Mouse (Mus musculus): ENCODE measurements at regions not wholly inside any gene's neighbourhood (a gene's known extent, or its start where the extent isn't known, plus 50 kb on each side); places are given as distances from the start of the nearest gene placed in this dataset.

DNA sequence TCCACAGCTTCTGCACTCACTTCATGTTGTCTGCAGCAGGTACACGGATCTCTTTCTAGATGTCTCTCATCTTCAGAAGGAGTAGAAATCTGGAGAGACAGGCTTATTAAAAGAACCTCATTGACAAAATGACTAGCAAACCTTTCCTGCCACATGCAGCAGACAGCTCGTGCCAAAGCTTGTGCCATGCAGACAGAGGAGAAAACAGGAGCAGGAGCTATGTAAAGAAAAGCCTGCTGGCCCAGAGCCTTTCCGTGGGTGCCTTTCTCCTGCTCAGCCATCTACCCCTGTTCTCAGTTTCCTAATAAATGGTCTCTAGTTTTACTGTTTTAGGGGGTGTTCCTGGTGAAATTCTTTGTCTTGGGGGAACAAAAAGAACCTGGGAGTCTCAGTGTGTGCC lies 254.9 kb upstream of the Sox11 start:
- H3K4me2 ChIP-seq (replicated peaks; ENCODE audit: low read depth, low read length, severe bottlenecking), result no peak overlapping the region
- WGBS, result 45% methylated on average over 3 of the region's 3 CpGs
- ATAC-seq (ENCODE audit: low FRiP score, low read depth), result no peak

DNA sequence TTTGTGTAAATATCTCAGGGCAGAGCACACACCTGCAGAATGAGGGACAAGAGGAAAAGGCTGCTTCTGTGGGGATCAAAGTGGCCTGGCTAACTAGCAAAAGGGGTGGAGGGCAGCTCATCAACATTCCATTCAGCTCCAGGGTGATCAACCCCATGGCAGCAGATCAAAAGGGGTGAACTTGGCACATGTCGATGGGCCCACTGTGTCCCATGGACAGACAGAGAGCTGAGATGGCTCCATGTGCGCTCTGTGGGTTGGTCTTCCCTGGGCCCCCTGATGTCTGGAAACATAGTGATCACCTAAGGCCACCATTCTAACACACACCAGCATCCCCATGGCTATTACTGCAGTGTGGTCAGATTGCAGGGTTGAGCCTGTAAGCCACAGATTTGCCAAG lies 253.2 kb upstream of the Sox11 start:
- Histone ChIP-seq H3K4me1 (ENCODE audit: control insufficient read depth, insufficient read depth, low read length) (0 out of 2 replicates have a peak, but pooled peaks cover 5% of the 10 kb centered on the region), H3K27ac (replicated peaks; ENCODE audit: low read depth, low read length) (no peak overlapping the region), H3K9me3 (ENCODE audit: control insufficient read depth, low read length) (no peaks in the 10 kb centered on the region), H3K27me3 (ENCODE audit: control insufficient read depth, insufficient read depth, low read length) (no peaks in the 10 kb centered on the region), H3K4me2 (replicated peaks; ENCODE audit: low read depth, low read length, severe bottlenecking) (no peak overlapping the region), H3K9ac (ENCODE audit: low read depth, low read length, severe bottlenecking) (no peak overlapping the region), H3K4me3 (replicated peaks; ENCODE audit: low read length) (no peak overlapping the region), H3K36me3 (ENCODE audit: control insufficient read depth, insufficient read depth, low read length) (no peaks in the 10 kb centered on the region)
- ATAC-seq (ENCODE audit: low FRiP score, low read depth), result no peak
- no peak for TF ChIP-seq POLR2A (IDR thresholded peaks at IDR 0.05; ENCODE audit: borderline replicate concordance, extremely low read depth, insufficient read depth, insufficient read length)
- 69% methylated on average over 2 of the region's 2 CpGs for WGBS
- no peak for DNase-seq (ENCODE audit: low spot score)

More for the DNA sequence above, 254.9 kb upstream of the Sox11 start:
- Histone ChIP-seq H3K27ac (replicated peaks; ENCODE audit: low read depth, low read length) (no peak overlapping the region), H3K4me1 (ENCODE audit: control insufficient read depth, insufficient read depth, low read length) (0 out of 2 replicates have a peak, but pooled peaks cover 5% of the 10 kb centered on the region), H3K36me3 (ENCODE audit: control insufficient read depth, insufficient read depth, low read length) (no peaks in the 10 kb centered on the region), H3K27me3 (ENCODE audit: control insufficient read depth, insufficient read depth, low read length) (no peaks in the 10 kb centered on the region), H3K4me3 (replicated peaks; ENCODE audit: low read length) (no peak overlapping the region), H3K9ac (ENCODE audit: low read depth, low read length, severe bottlenecking) (no peak overlapping the region), H3K9me3 (ENCODE audit: control insufficient read depth, low read length) (no peaks in the 10 kb centered on the region)
- DNase-seq (ENCODE audit: low spot score), result no peak
- no peak for TF ChIP-seq POLR2A (IDR thresholded peaks at IDR 0.05; ENCODE audit: borderline replicate concordance, extremely low read depth, insufficient read depth, insufficient read length)

DNA sequence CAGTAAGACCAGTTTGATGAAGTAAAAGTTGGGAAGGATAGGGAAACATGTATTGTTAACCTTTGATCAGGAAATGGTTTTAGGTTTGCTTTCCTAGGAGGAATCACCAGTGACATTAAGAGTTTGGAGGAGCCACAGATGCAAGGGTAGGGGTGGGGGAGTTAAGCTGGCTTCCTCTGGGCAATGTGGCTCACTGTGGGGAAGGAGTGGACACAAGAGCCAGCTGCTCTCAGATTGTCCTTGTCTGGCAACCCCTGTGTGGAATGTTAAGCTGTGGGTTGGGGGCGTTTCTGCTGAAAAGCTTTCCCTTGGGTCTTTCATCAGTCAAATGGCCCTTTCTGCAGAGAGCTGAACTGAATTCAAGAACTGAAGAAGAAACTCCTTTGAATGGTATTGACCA lies 251.1 kb upstream of the Sox11 start:
- Histone ChIP-seq H3K9me3 (ENCODE audit: control insufficient read depth, low read length) (no peaks in the 10 kb centered on the region), H3K4me1 (ENCODE audit: control insufficient read depth, insufficient read depth, low read length) (0 out of 2 replicates have a peak, but pooled peaks cover 5% of the 10 kb centered on the region), H3K27me3 (ENCODE audit: control insufficient read depth, insufficient read depth, low read length) (no peaks in the 10 kb centered on the region), H3K4me3 (replicated peaks; ENCODE audit: low read length) (no peak overlapping the region), H3K4me2 (replicated peaks; ENCODE audit: low read depth, low read length, severe bottlenecking) (no peak overlapping the region), H3K9ac (ENCODE audit: low read depth, low read length, severe bottlenecking) (no peak overlapping the region), H3K27ac (replicated peaks; ENCODE audit: low read depth, low read length) (no peak overlapping the region), H3K36me3 (ENCODE audit: control insufficient read depth, insufficient read depth, low read length) (no peaks in the 10 kb centered on the region)
- no peak for TF ChIP-seq POLR2A (IDR thresholded peaks at IDR 0.05; ENCODE audit: borderline replicate concordance, extremely low read depth, insufficient read depth, insufficient read length)
- DNase-seq (ENCODE audit: low spot score) (no peak), ATAC-seq (ENCODE audit: low FRiP score, low read depth) (no peak)
- 86% methylated on average over 1 of the region's 1 CpGs for WGBS

DNA sequence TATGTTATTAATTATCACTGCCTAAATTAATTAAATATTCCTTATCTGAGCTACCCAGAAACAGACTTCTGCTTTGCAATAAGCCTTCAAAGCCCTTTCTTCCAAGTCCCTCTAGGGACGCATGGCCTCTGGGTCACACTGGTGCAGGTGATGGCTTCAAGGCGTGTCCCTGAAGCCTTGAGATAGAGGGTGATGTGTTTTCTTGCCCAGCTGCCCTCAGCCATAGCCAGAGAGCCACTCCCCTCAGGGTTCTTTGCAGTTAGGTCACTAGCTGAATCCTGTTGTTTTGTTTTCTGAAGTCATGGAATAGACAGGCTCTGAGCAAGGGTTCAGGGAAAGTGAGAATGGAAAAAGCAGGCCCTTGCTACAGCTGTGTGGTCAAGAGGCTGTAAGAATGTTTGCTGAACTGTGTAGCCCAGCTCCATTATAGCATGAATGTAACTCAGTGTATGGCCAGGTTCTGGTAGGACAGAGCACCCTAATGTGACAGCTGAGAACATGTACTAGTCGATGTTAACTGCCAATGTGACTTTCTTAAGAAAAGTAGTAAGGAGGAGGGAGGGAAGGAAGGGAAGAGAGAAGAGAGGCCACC lies 233.8 kb upstream of the Sox11 start:
- Histone ChIP-seq H3K4me3 (replicated peaks; ENCODE audit: low read length) (no peak overlapping the region), H3K4me2 (replicated peaks; ENCODE audit: low read depth, low read length, severe bottlenecking) (no peak overlapping the region), H3K4me1 (ENCODE audit: control insufficient read depth, insufficient read depth, low read length) (peaks cover 4% of the 10 kb centered on the region), H3K9me3 (ENCODE audit: control insufficient read depth, low read length) (no peaks in the 10 kb centered on the region), H3K9ac (ENCODE audit: low read depth, low read length, severe bottlenecking) (no peak overlapping the region), H3K36me3 (ENCODE audit: control insufficient read depth, insufficient read depth, low read length) (no peaks in the 10 kb centered on the region), H3K27me3 (ENCODE audit: control insufficient read depth, insufficient read depth, low read length) (no peaks in the 10 kb centered on the region), H3K27ac (replicated peaks; ENCODE audit: low read depth, low read length) (no peak overlapping the region)
- DNase-seq (ENCODE audit: low spot score) (no peak), ATAC-seq (ENCODE audit: low FRiP score, low read depth) (no peak)
- 36% methylated on average over 3 of the region's 3 CpGs for WGBS
- no peak for TF ChIP-seq POLR2A (IDR thresholded peaks at IDR 0.05; ENCODE audit: borderline replicate concordance, extremely low read depth, insufficient read depth, insufficient read length)

DNA sequence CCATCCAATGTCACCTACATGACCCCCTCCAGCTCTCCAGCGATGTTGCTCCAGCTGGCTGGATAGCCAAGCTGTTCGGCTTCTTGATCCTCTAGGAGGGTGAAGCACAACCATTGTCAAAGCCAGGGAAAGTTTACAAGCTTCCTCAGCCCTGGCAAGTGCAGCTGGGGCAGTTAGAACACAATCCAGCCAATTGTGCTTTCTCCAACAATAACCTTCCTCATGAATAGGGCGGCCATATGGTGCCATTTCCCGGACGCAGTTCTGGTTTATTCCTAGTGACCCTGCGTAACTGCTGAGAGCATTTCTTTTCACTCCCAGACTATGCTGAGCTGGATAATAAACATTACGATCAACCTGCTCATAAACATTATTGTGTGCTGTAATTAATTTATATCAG lies 233.3 kb upstream of the Sox11 start:
- Histone ChIP-seq H3K4me2 (replicated peaks; ENCODE audit: low read depth, low read length, severe bottlenecking) (no peak overlapping the region), H3K9me3 (ENCODE audit: control insufficient read depth, low read length) (no peaks in the 10 kb centered on the region), H3K27ac (replicated peaks; ENCODE audit: low read depth, low read length) (no peak overlapping the region), H3K4me1 (ENCODE audit: control insufficient read depth, insufficient read depth, low read length) (peaks cover 4% of the 10 kb centered on the region), H3K27me3 (ENCODE audit: control insufficient read depth, insufficient read depth, low read length) (no peaks in the 10 kb centered on the region), H3K9ac (ENCODE audit: low read depth, low read length, severe bottlenecking) (no peak overlapping the region), H3K36me3 (ENCODE audit: control insufficient read depth, insufficient read depth, low read length) (no peaks in the 10 kb centered on the region), H3K4me3 (replicated peaks; ENCODE audit: low read length) (no peak overlapping the region)
- DNase-seq (ENCODE audit: low spot score) (peak; percentile 38), ATAC-seq (ENCODE audit: low FRiP score, low read depth) (0 out of 2 replicates have a peak, but pooled peaks have one; percentile 34)
- no peak for TF ChIP-seq POLR2A (IDR thresholded peaks at IDR 0.05; ENCODE audit: borderline replicate concordance, extremely low read depth, insufficient read depth, insufficient read length)
- 24% methylated on average over 7 of the region's 7 CpGs for WGBS

Data from limb, embryonic 14.5 days (tissue).